Mouse (Mus musculus): Measurements from ENCODE around the gene Gm37240. TPM values are rescaled to one million over a fixed set of nuclear protein-coding genes. Genes with fewer than 3 reads are reported as not detected.

Gm37240 gene
- polyA plus RNA-seq, 1 experiment from 2014 or later, result 0.48 TPM

GRCm38 (mm10) chr3:85313646-85314255 is 573.6 kb downstream of the Gm37240 start:
- no peaks in the 10 kb centered on the region for H3K27me3 ChIP-seq
- 21% methylated on average over 4 of the region's 4 CpGs for WGBS
- ATAC-seq, result no peak
- no peak overlapping the region for H3K9ac ChIP-seq
- H3K9me3 ChIP-seq (replicated peaks), result no peaks in the 10 kb centered on the region
- no peaks in the 10 kb centered on the region for H3K36me3 ChIP-seq (ENCODE audit: poor library complexity, severe bottlenecking)
- H3K27ac ChIP-seq, result no peak overlapping the region
- peaks cover 10% of the 10 kb centered on the region for H3K4me1 ChIP-seq
- H3K4me3 ChIP-seq, result no peak overlapping the region
- H3K4me2 ChIP-seq, result no peak overlapping the region

- H3K4me3 ChIP-seq, result no peak overlapping the region
- H3K9me3 ChIP-seq (replicated peaks), result no peaks in the 10 kb centered on the region
- H3K4me2 ChIP-seq, result no peak overlapping the region
- H3K36me3 ChIP-seq (ENCODE audit: poor library complexity, severe bottlenecking), result no peaks in the 10 kb centered on the region
- no peaks in the 10 kb centered on the region for H3K27me3 ChIP-seq
- ATAC-seq, result no peak
- H3K9ac ChIP-seq, result no peak overlapping the region
- no peaks in the 10 kb centered on the region for H3K4me1 ChIP-seq
- H3K27ac ChIP-seq, result no peak overlapping the region
- 86% methylated on average over 3 of the region's 3 CpGs for WGBS
Observed at GRCm38 (mm10) chr3:85311176-85311575, 576.1 kb downstream of the Gm37240 start.

- ATAC-seq, result no peak
- Histone ChIP-seq H3K4me2 (no peak overlapping the region), H3K27ac (no peak overlapping the region), H3K36me3 (ENCODE audit: poor library complexity, severe bottlenecking) (no peaks in the 10 kb centered on the region), H3K4me1 (no peaks in the 10 kb centered on the region), H3K9me3 (replicated peaks) (no peaks in the 10 kb centered on the region), H3K9ac (no peak overlapping the region), H3K4me3 (no peak overlapping the region), H3K27me3 (no peaks in the 10 kb centered on the region)
- WGBS, result 82% methylated on average over 8 of the region's 8 CpGs
Observed at GRCm38 (mm10) chr3:85310401-85310989, 576.8 kb downstream of the Gm37240 start.

- Histone ChIP-seq H3K27me3 (no peaks in the 10 kb centered on the region), H3K4me1 (no peaks in the 10 kb centered on the region), H3K27ac (no peak overlapping the region), H3K36me3 (ENCODE audit: poor library complexity, severe bottlenecking) (no peaks in the 10 kb centered on the region), H3K9ac (no peak overlapping the region), H3K4me3 (no peak overlapping the region), H3K4me2 (no peak overlapping the region), H3K9me3 (replicated peaks) (no peaks in the 10 kb centered on the region)
- ATAC-seq, result no peak
- WGBS, result 91% methylated on average over 6 of the region's 6 CpGs
Observed at GRCm38 (mm10) chr3:85309168-85309567, 578.1 kb downstream of the Gm37240 start.

GRCm38 (mm10) chr3:85308706-85309105 is 578.6 kb downstream of the Gm37240 start:
- no peaks in the 10 kb centered on the region for H3K36me3 ChIP-seq (ENCODE audit: poor library complexity, severe bottlenecking)
- H3K4me2 ChIP-seq, result no peak overlapping the region
- no peak overlapping the region for H3K9ac ChIP-seq
- no peaks in the 10 kb centered on the region for H3K4me1 ChIP-seq
- no peak overlapping the region for H3K4me3 ChIP-seq
- ATAC-seq, result no peak
- 85% methylated on average over 4 of the region's 4 CpGs for WGBS
- H3K27ac ChIP-seq, result no peak overlapping the region
- H3K27me3 ChIP-seq, result no peaks in the 10 kb centered on the region
- no peaks in the 10 kb centered on the region for H3K9me3 ChIP-seq (replicated peaks)

GRCm38 (mm10) chr3:85301851-85302250 is 585.5 kb downstream of the Gm37240 start:
- Histone ChIP-seq H3K9ac (no peak overlapping the region), H3K36me3 (ENCODE audit: poor library complexity, severe bottlenecking) (no peaks in the 10 kb centered on the region), H3K4me1 (peaks cover 14% of the 10 kb centered on the region), H3K27ac (no peak overlapping the region), H3K27me3 (no peaks in the 10 kb centered on the region), H3K4me3 (no peak overlapping the region), H3K4me2 (no peak overlapping the region), H3K9me3 (replicated peaks) (no peaks in the 10 kb centered on the region)
- no peak for ATAC-seq
- WGBS, result 67% methylated on average over 3 of the region's 3 CpGs

GRCm38 (mm10) chr3:85301336-85301735 is 586.0 kb downstream of the Gm37240 start:
- no peaks in the 10 kb centered on the region for H3K27me3 ChIP-seq
- H3K9me3 ChIP-seq (replicated peaks), result no peaks in the 10 kb centered on the region
- no peak overlapping the region for H3K4me3 ChIP-seq
- H3K4me1 ChIP-seq, result peaks cover 14% of the 10 kb centered on the region
- no peak overlapping the region for H3K9ac ChIP-seq
- H3K36me3 ChIP-seq (ENCODE audit: poor library complexity, severe bottlenecking), result no peaks in the 10 kb centered on the region
- no peak overlapping the region for H3K4me2 ChIP-seq
- WGBS, result 92% methylated on average over 2 of the region's 2 CpGs
- ATAC-seq, result no peak
- no peak overlapping the region for H3K27ac ChIP-seq

- no peaks in the 10 kb centered on the region for H3K9me3 ChIP-seq (replicated peaks)
- H3K9ac ChIP-seq, result no peak overlapping the region
- 38% methylated on average over 18 of the region's 18 CpGs for WGBS
- H3K27ac ChIP-seq, result peak overlapping the region; percentile 57
- H3K27me3 ChIP-seq, result no peaks in the 10 kb centered on the region
- ATAC-seq, result peak; percentile 97
- H3K36me3 ChIP-seq (ENCODE audit: poor library complexity, severe bottlenecking), result no peaks in the 10 kb centered on the region
- H3K4me2 ChIP-seq, result no peak overlapping the region
- H3K4me3 ChIP-seq, result no peak overlapping the region
- H3K4me1 ChIP-seq, result peaks cover 14% of the 10 kb centered on the region
Observed at GRCm38 (mm10) chr3:85299649-85300550, 587.4 kb downstream of the Gm37240 start.

GRCm38 (mm10) chr3:85295229-85295628 is 592.1 kb downstream of the Gm37240 start:
- WGBS, result 86% methylated on average over 9 of the region's 9 CpGs
- Histone ChIP-seq H3K4me2 (no peak overlapping the region), H3K27me3 (no peaks in the 10 kb centered on the region), H3K9ac (no peak overlapping the region), H3K27ac (no peak overlapping the region), H3K36me3 (ENCODE audit: poor library complexity, severe bottlenecking) (no peaks in the 10 kb centered on the region), H3K9me3 (replicated peaks) (no peaks in the 10 kb centered on the region), H3K4me1 (peaks cover 8% of the 10 kb centered on the region), H3K4me3 (no peak overlapping the region)
- no peak for ATAC-seq

GRCm38 (mm10) chr3:85287627-85288026 is 599.7 kb downstream of the Gm37240 start:
- Histone ChIP-seq H3K4me3 (no peak overlapping the region), H3K9me3 (replicated peaks) (no peaks in the 10 kb centered on the region), H3K36me3 (ENCODE audit: poor library complexity, severe bottlenecking) (no peaks in the 10 kb centered on the region), H3K27ac (no peak overlapping the region), H3K4me1 (no peaks in the 10 kb centered on the region), H3K9ac (no peak overlapping the region), H3K4me2 (no peak overlapping the region), H3K27me3 (no peaks in the 10 kb centered on the region)
- WGBS, result 79% methylated on average over 2 of the region's 2 CpGs
- no peak for ATAC-seq

- WGBS, result 91% methylated on average over 2 of the region's 2 CpGs
- Histone ChIP-seq H3K27me3 (no peaks in the 10 kb centered on the region), H3K4me2 (no peak overlapping the region), H3K9ac (no peak overlapping the region), H3K4me3 (no peak overlapping the region), H3K36me3 (ENCODE audit: poor library complexity, severe bottlenecking) (no peaks in the 10 kb centered on the region), H3K9me3 (replicated peaks) (no peaks in the 10 kb centered on the region), H3K27ac (no peak overlapping the region), H3K4me1 (no peaks in the 10 kb centered on the region)
- no peak for ATAC-seq
Observed at GRCm38 (mm10) chr3:85284483-85284882, 602.8 kb downstream of the Gm37240 start.

GRCm38 (mm10) chr3:85282816-85283215 is 604.5 kb downstream of the Gm37240 start:
- Histone ChIP-seq H3K27ac (no peak overlapping the region), H3K27me3 (no peaks in the 10 kb centered on the region), H3K4me3 (no peak overlapping the region), H3K9ac (no peak overlapping the region), H3K4me1 (no peaks in the 10 kb centered on the region), H3K4me2 (no peak overlapping the region), H3K36me3 (ENCODE audit: poor library complexity, severe bottlenecking) (no peaks in the 10 kb centered on the region), H3K9me3 (replicated peaks) (no peaks in the 10 kb centered on the region)
- WGBS, result 85% methylated on average over 5 of the region's 5 CpGs
- no peak for ATAC-seq
